Mouse (Mus musculus) MEL (cell line): ENCODE data around the gene Emilin3. TPM values are rescaled to one million over a fixed set of nuclear protein-coding genes. Genes with fewer than 3 reads are reported as not detected.

Experiments used
- DNase-seq: peaks from one replicate; pipeline ENCODE4 v3.0.0; 2011; ENCODE audit warnings: low read depth, low spot score
- H3K27ac ChIP-seq: 2 replicates; pipeline ENCODE4 v1.5.1; 2012; ENCODE audit warnings: low read depth, mild to moderate bottlenecking, control low read depth, low read length, moderate library complexity; ENCODE audit not compliant: control insufficient read depth
- H3K27me3 ChIP-seq, 2 experiments: fragments of 150-350 bp in 1 of 2; sonication (generic) in 1 of 2; 2 replicates each; pipeline ENCODE4 v1.6.1; 2012; ENCODE audit warnings: low read length in 2 of 2, mild to moderate bottlenecking in 2 of 2, improper control_type of control experiment in 1 of 2, moderate library complexity in 1 of 2; ENCODE audit not compliant: insufficient read depth in 2 of 2, control insufficient read depth in 1 of 2
- H3K36me3 ChIP-seq, 2 experiments: 2 replicates each; pipeline ENCODE4 v1.6.1; 2012 to 2014; ENCODE audit warnings: low read length in 2 of 2, improper control_type of control experiment in 1 of 2, inconsistent platforms in 1 of 2, mild to moderate bottlenecking in 1 of 2; ENCODE audit not compliant: insufficient read depth in 2 of 2, control insufficient read depth in 1 of 2
- H3K4me1 ChIP-seq, 2 experiments: fragments of 150-350 bp in 1 of 2; sonication (generic) in 1 of 2; 2 replicates each; pipeline ENCODE4 v1.6.1; 2012; ENCODE audit warnings: low read length in 2 of 2, improper control_type of control experiment in 1 of 2, mild to moderate bottlenecking in 1 of 2; ENCODE audit not compliant: insufficient read depth in 2 of 2, control insufficient read depth in 1 of 2
- H3K4me3 ChIP-seq, 2 experiments: fragments of 150-350 bp in 1 of 2; sonication (generic) in 1 of 2; 2 replicates each; pipeline ENCODE4 v1.5.1; 2012; ENCODE audit warnings: low read depth in 2 of 2, low read length in 2 of 2, mild to moderate bottlenecking in 2 of 2, moderate library complexity in 2 of 2, control low read depth in 1 of 2, improper control_type of control experiment in 1 of 2; ENCODE audit not compliant: control insufficient read depth in 1 of 2, insufficient read depth in 1 of 2
- H3K79me2 ChIP-seq: 2 replicates; pipeline ENCODE4 v1.6.1; 2012; ENCODE audit warnings: mild to moderate bottlenecking, low read length, moderate library complexity; ENCODE audit not compliant: control insufficient read depth, poor library complexity, insufficient read depth
- H3K9ac ChIP-seq: 2 replicates; pipeline ENCODE4 v1.6.1; 2012; ENCODE audit warnings: low read depth, mild to moderate bottlenecking, control low read depth, low read length, moderate library complexity; ENCODE audit not compliant: control insufficient read depth, poor library complexity, severe bottlenecking
- H3K9me3 ChIP-seq: fragments of 150-350 bp; sonication (generic); replicated peaks from 2 replicates; pipeline ENCODE4 v1.6.1; 2012; ENCODE audit warnings: mild to moderate bottlenecking, low read length, improper control_type of control experiment, moderate library complexity; ENCODE audit not compliant: insufficient read depth
- CHD1 ChIP-seq: IDR thresholded peaks from 2 replicates; pipeline ENCODE4 v1.6.1; 2012; ENCODE audit warnings: low read depth, mild to moderate bottlenecking, inconsistent platforms, low read length, improper control_type of control experiment
- CHD2 ChIP-seq: IDR thresholded peaks from 2 replicates; pipeline ENCODE4 v1.6.1; 2011; ENCODE audit warnings: low read length, improper control_type of control experiment
- CTCF ChIP-seq, 3 experiments: IDR thresholded peaks in 2 of 3; conservative IDR thresholded peaks in 1 of 3; 2 replicates each; pipeline ENCODE4 v1.5.1; 2011 to 2012; ENCODE audit warnings: low read length in 3 of 3, low read depth in 2 of 3, mild to moderate bottlenecking in 2 of 3, improper control_type of control experiment in 1 of 3, inconsistent platforms in 1 of 3, mixed read lengths in 1 of 3, moderate library complexity in 1 of 3; ENCODE audit not compliant: control insufficient read depth in 1 of 3, insufficient read depth in 1 of 3, poor library complexity in 1 of 3, severe bottlenecking in 1 of 3
- E2F4 ChIP-seq: IDR thresholded peaks from 2 replicates; pipeline ENCODE4 v1.6.1; 2011; ENCODE audit warnings: low read depth, low read length, improper control_type of control experiment, borderline replicate concordance
- ELF1 ChIP-seq: IDR thresholded peaks from 2 replicates; pipeline ENCODE4 v1.6.1; 2014; ENCODE audit warnings: low read depth, mild to moderate bottlenecking, inconsistent platforms, low read length, improper control_type of control experiment, moderate library complexity
- GABPA ChIP-seq: IDR thresholded peaks from 2 replicates; pipeline ENCODE4 v1.6.1; 2012; ENCODE audit warnings: low read depth, mild to moderate bottlenecking, inconsistent platforms, low read length, improper control_type of control experiment, moderate library complexity
- GATA1 ChIP-seq: IDR thresholded peaks from 2 replicates; pipeline ENCODE4 v1.6.1; 2011; ENCODE audit warnings: low read depth, low read length, improper control_type of control experiment
- HCFC1 ChIP-seq: IDR thresholded peaks from 2 replicates; pipeline ENCODE4 v1.6.1; 2012; ENCODE audit warnings: low read depth, mild to moderate bottlenecking, inconsistent platforms, low read length, improper control_type of control experiment, moderate library complexity
- JUND ChIP-seq: IDR thresholded peaks from 2 replicates; pipeline ENCODE4 v1.6.1; 2011; ENCODE audit warnings: low read depth, mild to moderate bottlenecking, improper control_type of control experiment, low read length
- KAT2A ChIP-seq: conservative IDR thresholded peaks from 2 replicates; pipeline ENCODE4 v1.6.1; 2012; ENCODE audit warnings: low read depth, low read length, improper control_type of control experiment, inconsistent platforms
- MAX ChIP-seq: IDR thresholded peaks from 2 replicates; pipeline ENCODE4 v1.6.1; 2011; ENCODE audit warnings: low read length, improper control_type of control experiment
- MXI1 ChIP-seq: IDR thresholded peaks from 2 replicates; pipeline ENCODE4 v1.6.1; 2011; ENCODE audit warnings: mild to moderate bottlenecking, low read depth, low read length, improper control_type of control experiment
- MYC ChIP-seq: IDR thresholded peaks from 2 replicates; pipeline ENCODE4 v1.6.1; 2011; ENCODE audit warnings: low read depth, mild to moderate bottlenecking, low read length, improper control_type of control experiment, moderate library complexity
- NELFE ChIP-seq: IDR thresholded peaks from 2 replicates; pipeline ENCODE4 v1.6.1; 2011; ENCODE audit warnings: low read depth, low read length, improper control_type of control experiment
- NRF1 ChIP-seq: IDR thresholded peaks from 2 replicates; pipeline ENCODE4 v1.6.1; 2014; ENCODE audit warnings: low read depth, mild to moderate bottlenecking, inconsistent platforms, low read length, improper control_type of control experiment, moderate library complexity; ENCODE audit not compliant: poor library complexity, insufficient read depth, severe bottlenecking
- POLR2AphosphoS5 ChIP-seq: IDR thresholded peaks from 2 replicates; pipeline ENCODE4 v1.6.1; 2012; ENCODE audit warnings: low read depth, borderline replicate concordance, mild to moderate bottlenecking, inconsistent platforms, low read length, moderate library complexity, mixed read lengths
- RAD21 ChIP-seq: IDR thresholded peaks from 2 replicates; pipeline ENCODE4 v1.6.1; 2011; ENCODE audit warnings: mild to moderate bottlenecking, low read depth, low read length, improper control_type of control experiment
- RCOR1 ChIP-seq: IDR thresholded peaks from 2 replicates; pipeline ENCODE4 v1.6.1; 2012; ENCODE audit warnings: low read depth, mild to moderate bottlenecking, inconsistent platforms, low read length, improper control_type of control experiment
- SIN3A ChIP-seq: IDR thresholded peaks from 2 replicates; pipeline ENCODE4 v1.6.1; 2012; ENCODE audit warnings: low read length, improper control_type of control experiment, inconsistent platforms
- SMC3 ChIP-seq: IDR thresholded peaks from 2 replicates; pipeline ENCODE4 v1.6.1; 2011; ENCODE audit warnings: low read depth, low read length, improper control_type of control experiment
- TBP ChIP-seq: IDR thresholded peaks from 2 replicates; pipeline ENCODE4 v1.8.0; 2011; ENCODE audit warnings: low read depth, low read length, improper control_type of control experiment
- ZC3H11A ChIP-seq: IDR thresholded peaks from 2 replicates; pipeline ENCODE4 v1.6.1; 2012; ENCODE audit warnings: low read depth, mild to moderate bottlenecking, inconsistent platforms, low read length, improper control_type of control experiment
- ZKSCAN1 ChIP-seq: IDR thresholded peaks from 2 replicates; pipeline ENCODE4 v1.6.1; 2012; ENCODE audit warnings: low read depth, mild to moderate bottlenecking, inconsistent platforms, low read length, improper control_type of control experiment, moderate library complexity
- polyA plus RNA-seq, 2 experiments: library from polyadenylated mRNA; stranded (reverse) in 1 of 2; unstranded in 1 of 2; fragments of >175 nt in 1 of 2; fragments of >200 nt in 1 of 2; gene quantifications; 2 replicates each; pipeline versions ENCODE4 v1.2.1 to v1.2.4; 2012; ENCODE audit warnings: low replicate concordance in 2 of 2, low read depth in 1 of 2; ENCODE audit not compliant: insufficient read length in 2 of 2, insufficient read depth in 1 of 2, missing spikeins in 1 of 2
- total RNA-seq: library from RNA; depleted of rRNA; stranded (reverse); fragments of 300-350 nt; gene quantifications from 2 replicates; pipeline ENCODE4 v1.2.3, GENCODE M21; 2012

The Emilin3 gene
- total and polyA plus RNA-seq, 3 experiments: not detected

DNA sequence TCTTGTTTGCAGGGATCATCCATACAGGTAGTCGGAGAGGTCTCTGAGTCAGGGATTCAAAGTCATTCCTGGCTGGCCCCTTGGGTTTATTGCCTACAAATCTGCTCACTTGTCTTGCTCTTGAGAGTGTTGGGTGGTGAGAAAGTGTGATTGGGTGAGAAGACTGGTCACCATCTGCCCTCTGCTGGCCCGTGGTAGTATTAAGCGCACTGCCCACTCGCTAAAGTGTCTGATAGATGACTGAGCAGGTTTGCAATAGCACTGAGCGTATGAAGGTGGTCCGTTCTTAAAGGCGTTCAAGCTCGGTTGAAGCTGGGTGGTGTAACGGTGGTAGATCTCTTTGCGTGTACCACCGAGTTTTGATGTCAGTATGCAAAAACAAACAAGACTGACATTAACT is 24.8 kb downstream of the Emilin3 start:
- Histone ChIP-seq H3K27me3 (no peaks in the 10 kb centered on the region), H3K9me3 (no peaks in the 10 kb centered on the region), H3K4me3 (peak overlapping the region; percentile 17 to 41; a peak in 3 of 4 replicates), H3K36me3 (no peaks in the 10 kb centered on the region), H3K4me1 (no peaks in the 10 kb centered on the region; a peak in 1 of 4 replicates), H3K79me2 (no peaks in the 10 kb centered on the region), H3K9ac (no peak overlapping the region), H3K27ac (no peak overlapping the region)
- peak; percentile 77 for DNase-seq
- peak; percentile 85 for TF ChIP-seq SMC3
- no peak for TF ChIP-seq ELF1
- TF ChIP-seq ZC3H11A: peak; percentile 74
- 0 out of 2 replicates have a peak, but pooled peaks have one; percentile 23 for TF ChIP-seq SIN3A
- peak; percentile 89 for TF ChIP-seq RAD21
- peak; percentile 66 to 86 (median 75) for TF ChIP-seq CTCF (IDR thresholded peaks at IDR 0.05 in 2 of 3, conservative IDR thresholded peaks at IDR 0.05 in 1 of 3; ENCODE audit: control insufficient read depth in 1 of 3, insufficient read depth in 1 of 3, low read depth in 2 of 3, low read length in 3 of 3, poor library complexity in 1 of 3, severe bottlenecking in 1 of 3)

GRCm38 (mm10) chr2:160886221-160886620 is 25.9 kb downstream of the Emilin3 start:
- no peak for DNase-seq
- no peaks in the 10 kb centered on the region for H3K79me2 ChIP-seq
- H3K27ac ChIP-seq: no peak overlapping the region
- H3K36me3 ChIP-seq: no peaks in the 10 kb centered on the region
- H3K4me3 ChIP-seq: no peak overlapping the region
- TF ChIP-seq POLR2AphosphoS5 (no peak), ZKSCAN1 (no peak), NELFE (no peak), GATA1 (no peak), RCOR1 (no peak)
- peaks cover 2 to 4% of the 10 kb centered on the region in 2 experiments; a peak in 3 of 4 replicates for H3K4me1 ChIP-seq
- no peak overlapping the region for H3K9ac ChIP-seq
- no peaks in the 10 kb centered on the region for H3K27me3 ChIP-seq
- H3K9me3 ChIP-seq: no peaks in the 10 kb centered on the region

- TF ChIP-seq GABPA: no peak
- TF ChIP-seq ZC3H11A: peak; percentile 90
- TF ChIP-seq NRF1: no peak
- no peak for TF ChIP-seq CHD2
- TF ChIP-seq HCFC1: no peak
- TF ChIP-seq MXI1: 0 out of 2 replicates have a peak, but pooled peaks have one; percentile 38
- peak; percentile 99 for TF ChIP-seq JUND
- no peak for TF ChIP-seq KAT2A
- peak; percentile 91 for TF ChIP-seq SMC3
- no peak for TF ChIP-seq E2F4
- TF ChIP-seq CHD1: no peak
- TF ChIP-seq MAX: 0 out of 2 replicates have a peak, but pooled peaks have one; percentile 36
- no peak for TF ChIP-seq TBP
- peak; percentile 57; the same call in 1 of the 2 replicates for TF ChIP-seq MYC
- TF ChIP-seq CTCF (IDR thresholded peaks at IDR 0.05 in 2 of 3, conservative IDR thresholded peaks at IDR 0.05 in 1 of 3; ENCODE audit: control insufficient read depth in 1 of 3, insufficient read depth in 1 of 3, low read depth in 2 of 3, low read length in 3 of 3, poor library complexity in 1 of 3, severe bottlenecking in 1 of 3): peak; percentile 81 to 87 (median 85)
- peak; percentile 78 for TF ChIP-seq RAD21
- Histone ChIP-seq H3K4me1 (peaks cover 2 to 4% of the 10 kb centered on the region in 2 experiments; a peak in 3 of 4 replicates), H3K4me3 (no peak overlapping the region), H3K79me2 (no peaks in the 10 kb centered on the region), H3K27ac (no peak overlapping the region), H3K27me3 (no peaks in the 10 kb centered on the region), H3K9me3 (no peaks in the 10 kb centered on the region), H3K36me3 (no peaks in the 10 kb centered on the region), H3K9ac (no peak overlapping the region)
- peak; percentile 82 for DNase-seq
Measured at GRCm38 (mm10) chr2:160884830-160885229, 27.3 kb downstream of the Emilin3 start.
